Mouse (Mus musculus) ES-Bruce4 (cell line): ENCODE results near the gene Kmt2d.

Source experiments
- CTCF ChIP-seq: IDR thresholded peaks from one replicate; pipeline ENCODE4 v1.8.1; 2011; ENCODE audit warnings: low read depth, low read length
- EP300 ChIP-seq: IDR thresholded peaks from 2 replicates; pipeline ENCODE4 v1.6.1; 2011; ENCODE audit warnings: low read depth, low read length; ENCODE audit not compliant: insufficient read depth
- POLR2A ChIP-seq: IDR thresholded peaks from one replicate; pipeline ENCODE4 v1.8.1; 2011; ENCODE audit warnings: low read length; ENCODE audit not compliant: insufficient read depth

DNA sequence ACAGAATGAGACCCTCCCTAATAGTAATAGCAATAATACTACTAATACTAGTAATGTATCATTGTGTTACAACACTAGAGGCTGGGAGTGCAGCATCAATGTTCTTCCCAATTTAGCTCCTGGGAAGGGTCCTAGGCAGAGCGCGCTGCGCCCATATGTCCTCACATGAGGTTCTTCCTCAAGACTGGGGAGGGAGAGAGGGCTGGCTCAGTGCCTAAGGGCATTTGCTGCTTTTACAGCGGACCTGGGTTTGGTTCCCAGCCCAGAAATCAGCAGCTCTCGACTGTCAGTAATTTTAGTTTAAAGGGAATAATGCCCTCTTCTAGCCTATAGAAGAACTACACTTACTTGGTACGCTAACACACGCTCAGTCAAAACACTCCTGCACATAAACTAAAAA lies 16.5 kb upstream of the Kmt2d start:
- TF ChIP-seq POLR2A (no peak), CTCF (no peak), EP300 (no peak)
